Mouse (Mus musculus) lung, postnatal 0 days (tissue): ENCODE results near the gene Vmn1r101. TPM values are rescaled to one million over a fixed set of nuclear protein-coding genes. Genes with fewer than 3 reads are reported as not detected.
"Not testable (repeated sequence)": the region's sequence is repeated elsewhere in the genome, so short reads cannot be mapped to it uniquely, and the experiment has no call there.

ENCODE experiments used
- ATAC-seq: fragments of 200-750 bp; cut with Nextera tagmentation; 2 replicates; pipeline ENCODE4 v1.8.0; 2017; ENCODE audit warnings: moderate library complexity
- DNase-seq: peaks from one replicate; pipeline ENCODE4 v3.0.0-alpha.2; 2016; ENCODE audit warnings: low spot score
- H3K27ac ChIP-seq: fragments of 300-500 bp; sonication (generic); 2 replicates; pipeline ENCODE4 v1.5.1; 2014; ENCODE audit warnings: antibody characterized with exemption, mild to moderate bottlenecking, low read length, mixed read lengths
- H3K27me3 ChIP-seq: fragments of 300-500 bp; sonication (generic); replicated peaks from 2 replicates; pipeline ENCODE4 v1.6.1; 2014; ENCODE audit warnings: low read length, mixed read lengths; ENCODE audit not compliant: insufficient read depth
- H3K36me3 ChIP-seq: fragments of 300-500 bp; sonication (generic); 2 replicates; pipeline ENCODE4 v1.6.1; 2014; ENCODE audit warnings: low read length, mixed read lengths; ENCODE audit not compliant: insufficient read depth
- H3K4me1 ChIP-seq: fragments of 300-500 bp; sonication (generic); 2 replicates; pipeline ENCODE4 v1.6.1; 2014; ENCODE audit warnings: antibody characterized with exemption, low read depth, low read length, mixed read lengths; ENCODE audit not compliant: insufficient read depth
- H3K4me2 ChIP-seq: fragments of 300-500 bp; sonication (generic); replicated peaks from 2 replicates; pipeline ENCODE4 v1.6.1; 2014; ENCODE audit warnings: low read depth, mild to moderate bottlenecking, low read length, moderate library complexity, mixed read lengths
- H3K4me3 ChIP-seq: fragments of 300-500 bp; sonication (generic); 2 replicates; pipeline ENCODE4 v1.5.1; 2014; ENCODE audit warnings: low read depth, low read length
- H3K9ac ChIP-seq: fragments of 300-500 bp; sonication (generic); replicated peaks from 2 replicates; pipeline ENCODE4 v1.6.1; 2014; ENCODE audit warnings: low read depth, mild to moderate bottlenecking
- H3K9me3 ChIP-seq: fragments of 300-500 bp; sonication (generic); 2 replicates; pipeline ENCODE4 v1.6.1; 2016; ENCODE audit warnings: low read length, mixed read lengths
- WGBS: fragments of 180-500 bp; shearing (Covaris S2); extraction: QIAGEN DNeasy Blood & Tissue Kit; methylation state at CpG from one replicate; pipeline ENCODE4 v1.1.7; 2014; 5-methylcytosine and 5-hydroxymethylcytosine counted together
- polyA plus RNA-seq: library from polyadenylated mRNA; unstranded; fragments of >200 nt; fragmentation: Nextera tagmentation; extraction: Ambion mirVana; gene quantifications from 2 replicates; pipeline ENCODE4 v1.2.1, GENCODE M21; 2015

The Vmn1r101 gene
- not detected in 2 replicates for polyA plus RNA-seq

DNA sequence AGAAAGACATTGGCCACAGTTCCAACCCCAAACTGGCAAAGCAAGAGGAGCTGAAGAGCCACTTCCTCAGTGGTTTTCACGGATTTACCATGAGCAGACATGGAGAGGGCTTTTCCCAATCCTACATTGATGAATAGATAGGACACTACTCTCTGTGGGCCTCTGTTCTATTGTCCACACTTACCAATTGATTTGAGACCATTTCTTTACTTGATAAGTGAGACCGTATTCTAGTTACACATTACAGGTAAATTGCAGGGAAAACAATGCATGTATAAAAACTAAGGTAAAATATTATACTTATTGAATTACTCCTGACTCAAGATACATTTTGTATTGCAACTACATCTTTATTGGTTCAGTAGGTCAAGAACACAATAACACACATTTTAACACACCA lies at the start of gene Vmn1r101:
TSS of gene Vmn1r101 (minus strand) at position 101 of the 400 bp plus-strand sequence.
- not testable (repeated sequence) for H3K9ac ChIP-seq, H3K4me2 ChIP-seq, H3K36me3 ChIP-seq, H3K27ac ChIP-seq, ATAC-seq, H3K4me3 ChIP-seq, H3K27me3 ChIP-seq, DNase-seq, H3K9me3 ChIP-seq, H3K4me1 ChIP-seq
- no CpG with 5 or more reads among the region's 2 CpGs for WGBS

DNA sequence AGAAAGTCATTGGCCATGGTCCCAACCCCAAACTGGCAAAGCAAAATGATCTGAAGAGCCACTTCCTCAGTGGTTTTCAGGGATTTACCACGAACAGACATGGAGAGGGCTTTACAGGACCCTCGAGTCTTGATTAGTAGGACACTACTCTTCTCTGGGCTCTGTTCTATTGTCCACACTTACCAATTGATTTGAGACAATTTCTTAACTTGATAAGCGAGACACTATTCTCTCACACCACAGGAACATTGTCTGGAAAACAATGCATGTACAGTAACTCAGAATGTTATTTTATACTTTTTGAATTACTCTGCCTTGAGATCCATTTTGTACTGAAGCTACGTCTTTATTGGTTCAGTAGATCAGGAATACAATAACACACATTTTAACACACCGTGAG lies 32.4 kb upstream of the Vmn1r101 start, which contains the start of gene Gm10670:
TSS of gene Gm10670 (minus strand) at position 101 of the 400 bp plus-strand sequence.
- H3K4me1 ChIP-seq, H3K27ac ChIP-seq, H3K4me3 ChIP-seq, H3K27me3 ChIP-seq, H3K4me2 ChIP-seq, H3K36me3 ChIP-seq, H3K9ac ChIP-seq, DNase-seq, ATAC-seq, H3K9me3 ChIP-seq: not testable (repeated sequence)
- no CpG with 5 or more reads among the region's 5 CpGs for WGBS

DNA sequence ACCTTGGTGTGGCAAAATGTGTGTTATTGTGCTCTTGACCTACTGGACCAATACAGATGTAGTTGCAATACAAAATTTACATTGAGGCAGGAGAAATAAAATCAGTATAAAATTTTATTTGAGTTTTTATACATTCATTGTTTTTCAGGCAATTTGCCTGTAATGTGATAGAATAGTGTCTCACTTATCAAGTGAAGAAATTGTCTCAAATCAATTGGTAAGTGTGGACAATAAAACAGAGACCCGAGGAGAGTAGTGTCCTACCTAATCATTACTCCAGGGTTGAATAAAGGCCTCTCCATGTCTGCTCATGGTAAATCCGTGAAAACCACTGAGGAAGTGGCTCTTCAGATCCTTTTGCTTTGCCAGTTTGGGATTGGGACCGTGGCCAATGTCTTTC lies 24.8 kb downstream of the Vmn1r101 start, which contains the start of gene Vmn1r100:
TSS of gene Vmn1r100 (plus strand) at position 301 of the 400 bp plus-strand sequence.
- not testable (repeated sequence) for H3K27ac ChIP-seq, DNase-seq, H3K27me3 ChIP-seq, H3K9ac ChIP-seq, ATAC-seq, H3K4me2 ChIP-seq, H3K4me1 ChIP-seq, H3K9me3 ChIP-seq, H3K36me3 ChIP-seq, H3K4me3 ChIP-seq
- WGBS = no CpG with 5 or more reads among the region's 3 CpGs

Other genes starting within 250 kb of the Vmn1r101 start
- gene Vmn1r95, start 248.9 kb downstream of the Vmn1r101 start, polyA plus RNA-seq = not detected in 2 replicates
- gene Gm6164, start 237.0 kb downstream of the Vmn1r101 start, polyA plus RNA-seq = not detected in 2 replicates
- not detected in 2 replicates for gene Gm4498, start 208.8 kb downstream of the Vmn1r101 start, polyA plus RNA-seq
- gene Gm5890, start 179.8 kb downstream of the Vmn1r101 start, polyA plus RNA-seq = not detected in 2 replicates
- gene Gm4133, start 108.5 kb downstream of the Vmn1r101 start, polyA plus RNA-seq = not detected in 2 replicates
- gene Gm5728, start 67.2 kb downstream of the Vmn1r101 start, polyA plus RNA-seq = not detected in 2 replicates
- gene Vmn1r100, start 24.7 kb downstream of the Vmn1r101 start, polyA plus RNA-seq = not detected in 2 replicates
- gene Gm10670, start 32.3 kb upstream of the Vmn1r101 start, polyA plus RNA-seq = not detected in 2 replicates
- not detected in 2 replicates for gene Vmn1r103, start 67.9 kb upstream of the Vmn1r101 start, polyA plus RNA-seq
- gene Vmn1r104, start 91.2 kb upstream of the Vmn1r101 start, polyA plus RNA-seq = not detected in 2 replicates
- gene Gm5726, start 103.2 kb upstream of the Vmn1r101 start, polyA plus RNA-seq = not detected in 2 replicates
- not detected in 2 replicates for gene Gm4141, start 133.6 kb upstream of the Vmn1r101 start, polyA plus RNA-seq
- gene Gm4513, start 156.4 kb upstream of the Vmn1r101 start, polyA plus RNA-seq = not detected in 2 replicates
- not detected in 2 replicates for gene Vmn1r107, start 226.3 kb upstream of the Vmn1r101 start, polyA plus RNA-seq